Mouse (Mus musculus) left cerebral cortex, adult 2 months (tissue): ENCODE measurements around the gene Rhbdd3. TPM values are rescaled to one million over a fixed set of nuclear protein-coding genes. Genes with fewer than 3 reads are reported as not detected.

ENCODE experiments used
- DNase-seq, 2 experiments: peaks; one replicate each; pipeline ENCODE4 v3.0.0; 2021 to 2022; ENCODE audit warnings: low spot score in 2 of 2, mixed read lengths in 1 of 2; ENCODE audit errors: extremely low spot score in 1 of 2
- H3K27ac ChIP-seq: fragments of 200-600 bp; 2 replicates; pipeline ENCODE4 v1.8.1; 2022
- H3K4me3 ChIP-seq: fragments of 200-600 bp; 2 replicates; pipeline ENCODE4 v1.8.1; 2022
- CTCF ChIP-seq: fragments of 200-600 bp; IDR thresholded peaks from 2 replicates; pipeline ENCODE4 v1.8.1; 2022; ENCODE audit warnings: antibody characterized with exemption, mild to moderate bottlenecking, moderate library complexity
- intact Hi-C: fragments of 180-260 bp; cut with DNase I; formaldehyde crosslinking; loops from one replicate; pipeline ENCODE4 v1.15.1; 2025
- long read RNA-seq, 2 experiments: library from polyadenylated mRNA; stranded (forward); transcript quantifications; one replicate each; pipeline ENCODE4 v2.0.0; 2021; ENCODE audit warnings: borderline mapping rate in 2 of 2
- total RNA-seq, 2 experiments: library from RNA; stranded (reverse); gene quantifications; 2 replicates each; pipeline ENCODE4 v1.2.3; 2021

Rhbdd3 gene
- 10 to 100 TPM; 23.7 to 28.0 TPM for total RNA-seq
- long read RNA-seq, experiment 1, transcript Rhbdd3-202 (9 exons, 2,333 nt) = major isoform, 15 of 36 reads
- long read RNA-seq, experiment 1, partial matches to known transcripts = 4 of 36 reads
- long read RNA-seq, experiment 1, other reads (novel, unspliced or antisense) = 15 of 36 reads
- long read RNA-seq, experiment 2, transcript Rhbdd3-202 (9 exons, 2,333 nt) = major isoform, 9 of 26 reads
- long read RNA-seq, experiment 2, partial matches to known transcripts = 13 of 26 reads
- long read RNA-seq, experiment 2, other reads (novel, unspliced or antisense) = 4 of 26 reads

- peak within 1 kb of the TSS; percentile 100 for H3K27ac ChIP-seq
- DNase-seq = peak; percentile 94 to 98
- TF ChIP-seq CTCF = no peak
- intact Hi-C loops = loop anchor here (5.0 kb wide), 1 partner anchor 663 kb away; the partner anchor contains the start of gene Urgcp
- H3K4me3 ChIP-seq = peak within 1 kb of the TSS; percentile 85
Observed at GRCm38 (mm10) chr11:5098736-5099542, at the start of gene Rhbdd3, which contains the start of gene Ewsr1. Rhbdd3 (plus strand) TSS chr11:5098926. Ewsr1 (minus strand) TSS chr11:5099266.

GRCm38 (mm10) chr11:5051629-5052028, 47.1 kb upstream of the Rhbdd3 start:
- H3K4me3 ChIP-seq = no peak overlapping the region
- no peak for TF ChIP-seq CTCF
- DNase-seq = no peak
- H3K27ac ChIP-seq = peak overlapping the region; percentile 79; the same call in 1 of the 2 replicates
- intact Hi-C loops = loop anchor here (1.0 kb wide), 1 partner anchor 16 kb away; no protein-coding TSS in a partner anchor

- intact Hi-C loops = loop anchor here (1.0 kb wide), 1 partner anchor 17 kb away; no protein-coding TSS in a partner anchor
- peak; percentile 46 to 51 for DNase-seq
- Histone ChIP-seq H3K27ac (peak overlapping the region; percentile 79), H3K4me3 (no peak overlapping the region)
- TF ChIP-seq CTCF = no peak
Observed at GRCm38 (mm10) chr11:5052200-5052854, 46.4 kb upstream of the Rhbdd3 start.

- DNase-seq = no peak
- no peak for TF ChIP-seq CTCF
- H3K4me3 ChIP-seq = no peak overlapping the region
- H3K27ac ChIP-seq = no peak overlapping the region
- intact Hi-C loops = no loop called here
Observed at GRCm38 (mm10) chr11:5054151-5054550, 44.6 kb upstream of the Rhbdd3 start.

GRCm38 (mm10) chr11:5054874-5055273, 43.9 kb upstream of the Rhbdd3 start:
- no peak for DNase-seq
- no peak for TF ChIP-seq CTCF
- no peak overlapping the region; the same call in 1 of the 2 replicates for H3K27ac ChIP-seq
- intact Hi-C loops = no loop called here
- H3K4me3 ChIP-seq = no peak overlapping the region

GRCm38 (mm10) chr11:5055945-5056938, 42.5 kb upstream of the Rhbdd3 start:
- H3K4me3 ChIP-seq = no peak overlapping the region; the same call in 1 of the 2 replicates
- intact Hi-C loops = no loop called here
- peak overlapping the region; percentile 95 for H3K27ac ChIP-seq
- no peak for DNase-seq
- TF ChIP-seq CTCF = no peak; the same call in 1 of the 2 replicates

GRCm38 (mm10) chr11:5057064-5057463, 41.7 kb upstream of the Rhbdd3 start:
- Histone ChIP-seq H3K27ac (peak overlapping the region; percentile 95), H3K4me3 (peak overlapping the region; percentile 72)
- DNase-seq = no peak
- no peak for TF ChIP-seq CTCF
- intact Hi-C loops = no loop called here

GRCm38 (mm10) chr11:5057541-5057855, 41.2 kb upstream of the Rhbdd3 start:
- intact Hi-C loops = no loop called here
- DNase-seq = no peak
- no peak for TF ChIP-seq CTCF
- H3K27ac ChIP-seq = peak overlapping the region; percentile 95
- peak overlapping the region; percentile 72 for H3K4me3 ChIP-seq

GRCm38 (mm10) chr11:5057856-5058641, 40.7 kb upstream of the Rhbdd3 start, which contains the start of gene Rasl10a:
Rasl10a (plus strand) TSS chr11:5058128.
- Histone ChIP-seq H3K4me3 (peak within 1 kb of the TSS; percentile 72), H3K27ac (peak within 1 kb of the TSS; percentile 95)
- intact Hi-C loops = no loop called here
- DNase-seq = peak; percentile 59 to 63
- no peak for TF ChIP-seq CTCF

GRCm38 (mm10) chr11:5058783-5059182, 39.9 kb upstream of the Rhbdd3 start:
- intact Hi-C loops = no loop called here
- no peak for TF ChIP-seq CTCF
- Histone ChIP-seq H3K27ac (peak overlapping the region; percentile 74), H3K4me3 (peak overlapping the region; percentile 72)
- peak in 1 of 2 experiments; percentile 11 for DNase-seq
